Mouse (Mus musculus): ENCODE measurements at regions not wholly inside any gene's neighbourhood (a gene's known extent, or its start where the extent isn't known, plus 50 kb on each side); places are given as distances from the start of the nearest gene placed in this dataset.

GRCm38 (mm10) chr16:50092318-50092717, 292.0 kb downstream of the Cd47 start:
- no peak for DNase-seq
- TF ChIP-seq POLR2A (IDR thresholded peaks at IDR 0.05; ENCODE audit: low read depth, low read length) = no peak
- no peak for TF ChIP-seq CTCF (conservative IDR thresholded peaks at IDR 0.05; ENCODE audit: insufficient read depth, insufficient read length, low read depth, low read length)
- H3K4me3 ChIP-seq (ENCODE audit: insufficient read depth, low read depth, low read length) = no peak overlapping the region
- H3K27ac ChIP-seq (ENCODE audit: insufficient read depth, low read depth, low read length) = no peak overlapping the region
- H3K27me3 ChIP-seq (replicated peaks; ENCODE audit: control insufficient read depth, insufficient read depth, low read length) = no peaks in the 10 kb centered on the region
- no peaks in the 10 kb centered on the region for H3K36me3 ChIP-seq (ENCODE audit: control insufficient read depth, insufficient read depth, low read length)
- peaks cover 4% of the 10 kb centered on the region; the same call in 1 of the 2 replicates for H3K4me1 ChIP-seq (ENCODE audit: control insufficient read depth, insufficient read depth, low read length)
- WGBS = 64% methylated on average over 1 of the region's 1 CpGs

GRCm38 (mm10) chr16:50092780-50093179, 292.4 kb downstream of the Cd47 start:
- H3K36me3 ChIP-seq (ENCODE audit: control insufficient read depth, insufficient read depth, low read length) = no peaks in the 10 kb centered on the region

GRCm38 (mm10) chr16:50095858-50096551, 295.7 kb downstream of the Cd47 start:
- H3K27me3 ChIP-seq (replicated peaks; ENCODE audit: control insufficient read depth, insufficient read depth, low read length) = no peaks in the 10 kb centered on the region
- peak; percentile 51 for DNase-seq
- TF ChIP-seq POLR2A (IDR thresholded peaks at IDR 0.05; ENCODE audit: low read depth, low read length) (no peak), CTCF (conservative IDR thresholded peaks at IDR 0.05; ENCODE audit: insufficient read depth, insufficient read length, low read depth, low read length) (no peak)

More at GRCm38 (mm10) chr16:50092780-50093179, 292.4 kb downstream of the Cd47 start:
- H3K4me1 ChIP-seq (ENCODE audit: control insufficient read depth, insufficient read depth, low read length) = peaks cover 4% of the 10 kb centered on the region; the same call in 1 of the 2 replicates
- TF ChIP-seq POLR2A (IDR thresholded peaks at IDR 0.05; ENCODE audit: low read depth, low read length) (no peak), CTCF (conservative IDR thresholded peaks at IDR 0.05; ENCODE audit: insufficient read depth, insufficient read length, low read depth, low read length) (no peak)
- no peak for DNase-seq
- H3K27ac ChIP-seq (ENCODE audit: insufficient read depth, low read depth, low read length) = no peak overlapping the region
- no peak overlapping the region for H3K4me3 ChIP-seq (ENCODE audit: insufficient read depth, low read depth, low read length)
- no peaks in the 10 kb centered on the region for H3K27me3 ChIP-seq (replicated peaks; ENCODE audit: control insufficient read depth, insufficient read depth, low read length)
- WGBS = 66% methylated on average over 3 of the region's 3 CpGs

GRCm38 (mm10) chr16:50096563-50096962, 296.2 kb downstream of the Cd47 start:
- no peak overlapping the region for H3K4me3 ChIP-seq (ENCODE audit: insufficient read depth, low read depth, low read length)
- WGBS = 37% methylated on average over 2 of the region's 2 CpGs
- no peaks in the 10 kb centered on the region for H3K27me3 ChIP-seq (replicated peaks; ENCODE audit: control insufficient read depth, insufficient read depth, low read length)
- H3K4me1 ChIP-seq (ENCODE audit: control insufficient read depth, insufficient read depth, low read length) = peaks cover 4% of the 10 kb centered on the region; the same call in 1 of the 2 replicates
- peak; percentile 3 for DNase-seq
- no peaks in the 10 kb centered on the region for H3K36me3 ChIP-seq (ENCODE audit: control insufficient read depth, insufficient read depth, low read length)
- TF ChIP-seq POLR2A (IDR thresholded peaks at IDR 0.05; ENCODE audit: low read depth, low read length) (no peak), CTCF (conservative IDR thresholded peaks at IDR 0.05; ENCODE audit: insufficient read depth, insufficient read length, low read depth, low read length) (no peak)
- H3K27ac ChIP-seq (ENCODE audit: insufficient read depth, low read depth, low read length) = no peak overlapping the region

More at GRCm38 (mm10) chr16:50095858-50096551, 295.7 kb downstream of the Cd47 start:
- no peak overlapping the region for H3K27ac ChIP-seq (ENCODE audit: insufficient read depth, low read depth, low read length)
- 53% methylated on average over 6 of the region's 6 CpGs for WGBS
- H3K4me1 ChIP-seq (ENCODE audit: control insufficient read depth, insufficient read depth, low read length) = peaks cover 4% of the 10 kb centered on the region; the same call in 1 of the 2 replicates
- H3K36me3 ChIP-seq (ENCODE audit: control insufficient read depth, insufficient read depth, low read length) = no peaks in the 10 kb centered on the region
- H3K4me3 ChIP-seq (ENCODE audit: insufficient read depth, low read depth, low read length) = no peak overlapping the region

- Histone ChIP-seq H3K36me3 (ENCODE audit: control insufficient read depth, insufficient read depth, low read length) (no peaks in the 10 kb centered on the region), H3K4me1 (ENCODE audit: control insufficient read depth, insufficient read depth, low read length) (no peaks in the 10 kb centered on the region), H3K4me3 (ENCODE audit: insufficient read depth, low read depth, low read length) (no peak overlapping the region), H3K27ac (ENCODE audit: insufficient read depth, low read depth, low read length) (no peak overlapping the region), H3K27me3 (replicated peaks; ENCODE audit: control insufficient read depth, insufficient read depth, low read length) (no peaks in the 10 kb centered on the region)
- no peak for TF ChIP-seq POLR2A (IDR thresholded peaks at IDR 0.05; ENCODE audit: low read depth, low read length)
- no peak for TF ChIP-seq CTCF (conservative IDR thresholded peaks at IDR 0.05; ENCODE audit: insufficient read depth, insufficient read length, low read depth, low read length)
- DNase-seq = peak; percentile 25
- WGBS = 51% methylated on average over 7 of the region's 7 CpGs
These were observed 303.0 kb downstream of the Cd47 start for GRCm38 (mm10) chr16:50103340-50103739.

GRCm38 (mm10) chr16:50118150-50118549, 314.0 kb downstream of the Bbx start:
- no peaks in the 10 kb centered on the region for H3K4me1 ChIP-seq (ENCODE audit: control insufficient read depth, insufficient read depth, low read length)
- peak; percentile 37 for TF ChIP-seq CTCF (conservative IDR thresholded peaks at IDR 0.05; ENCODE audit: insufficient read depth, insufficient read length, low read depth, low read length)
- no peak for TF ChIP-seq POLR2A (IDR thresholded peaks at IDR 0.05; ENCODE audit: low read depth, low read length)
- H3K27me3 ChIP-seq (replicated peaks; ENCODE audit: control insufficient read depth, insufficient read depth, low read length) = no peaks in the 10 kb centered on the region
- H3K27ac ChIP-seq (ENCODE audit: insufficient read depth, low read depth, low read length) = no peak overlapping the region
- no peak overlapping the region for H3K4me3 ChIP-seq (ENCODE audit: insufficient read depth, low read depth, low read length)
- no peaks in the 10 kb centered on the region for H3K36me3 ChIP-seq (ENCODE audit: control insufficient read depth, insufficient read depth, low read length)
- 94% methylated on average over 7 of the region's 7 CpGs for WGBS
- peak; percentile 10 for DNase-seq

GRCm38 (mm10) chr16:50122460-50122859, 309.7 kb downstream of the Bbx start:
- H3K4me1 ChIP-seq (ENCODE audit: control insufficient read depth, insufficient read depth, low read length) = no peaks in the 10 kb centered on the region; the same call in 1 of the 2 replicates
- 68% methylated on average over 2 of the region's 2 CpGs for WGBS
- no peak for DNase-seq
- no peak overlapping the region for H3K27ac ChIP-seq (ENCODE audit: insufficient read depth, low read depth, low read length)
- H3K4me3 ChIP-seq (ENCODE audit: insufficient read depth, low read depth, low read length) = no peak overlapping the region
- TF ChIP-seq CTCF (conservative IDR thresholded peaks at IDR 0.05; ENCODE audit: insufficient read depth, insufficient read length, low read depth, low read length) (no peak), POLR2A (IDR thresholded peaks at IDR 0.05; ENCODE audit: low read depth, low read length) (no peak)
- no peaks in the 10 kb centered on the region for H3K36me3 ChIP-seq (ENCODE audit: control insufficient read depth, insufficient read depth, low read length)
- no peaks in the 10 kb centered on the region for H3K27me3 ChIP-seq (replicated peaks; ENCODE audit: control insufficient read depth, insufficient read depth, low read length)
